Mouse (Mus musculus) layer of hippocampus, postnatal 25 days (tissue): Measurements from ENCODE around the gene Flnc. TPM values are rescaled to one million over a fixed set of nuclear protein-coding genes. Genes with fewer than 3 reads are reported as not detected.

Experiments used
- DNase-seq, 2 experiments: peaks; one replicate each; pipeline ENCODE4 v3.0.0; 2022; ENCODE audit warnings: mixed read lengths in 2 of 2, low spot score in 1 of 2; ENCODE audit errors: extremely low spot score in 1 of 2
- total RNA-seq, 2 experiments: library from RNA; stranded (reverse); gene quantifications; 2 replicates each; pipeline ENCODE4 v1.2.3; 2021

The Flnc gene
- total RNA-seq, 2 experiments from 2014 or later, result 0.96 to 1.4 TPM

GRCm38 (mm10) chr6:29430681-29431420 lies 2.2 kb upstream of the Flnc start:
- no peak for DNase-seq

DNA sequence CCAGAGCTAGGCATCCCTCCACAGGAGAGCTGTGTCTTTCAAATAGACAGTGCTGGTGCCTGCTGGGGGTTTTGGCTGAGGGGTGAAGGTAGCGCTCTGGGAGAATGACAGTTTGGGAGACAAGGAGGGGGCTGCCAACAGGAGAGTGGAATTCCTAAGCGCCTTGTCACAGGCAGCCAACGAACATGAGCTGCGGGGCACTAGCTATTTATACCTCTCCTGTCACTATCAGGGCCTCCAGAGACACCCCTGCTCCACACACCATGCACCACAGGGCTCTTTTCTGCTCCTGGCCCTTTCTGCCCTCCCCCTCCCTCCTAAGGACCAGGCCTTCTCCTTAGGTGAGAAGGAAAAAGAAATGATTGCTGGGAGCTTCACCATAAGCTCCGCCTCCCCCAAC lies 1.6 kb upstream of the Flnc start:
- no peak for DNase-seq

DNA sequence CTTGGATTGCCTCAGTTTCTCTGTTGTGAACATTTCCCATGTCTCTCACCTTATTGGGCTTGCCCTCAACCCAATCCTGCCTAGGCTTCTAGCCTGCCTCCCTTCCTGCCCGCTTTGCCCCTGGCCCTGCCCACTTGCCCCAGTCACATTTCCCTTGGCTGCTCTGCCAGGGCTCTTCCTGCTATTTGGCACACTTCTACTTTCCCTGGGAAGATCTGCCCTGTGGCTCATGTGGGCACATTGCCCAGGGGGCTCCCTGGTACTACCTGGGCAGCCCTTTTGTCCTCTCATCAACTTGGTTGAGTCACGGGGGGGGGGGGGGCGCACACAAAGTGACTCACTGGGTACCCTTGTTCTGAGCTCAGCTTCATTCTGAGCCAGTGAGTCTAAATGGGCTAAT lies 900 bp upstream of the Flnc start:
- no peak for DNase-seq

GRCm38 (mm10) chr6:29432676-29433037 lies 399 bp upstream of the Flnc start:
- no peak for DNase-seq

GRCm38 (mm10) chr6:29433804-29434795 lies 1.0 kb downstream of the Flnc start:
- DNase-seq, result no peak

DNA sequence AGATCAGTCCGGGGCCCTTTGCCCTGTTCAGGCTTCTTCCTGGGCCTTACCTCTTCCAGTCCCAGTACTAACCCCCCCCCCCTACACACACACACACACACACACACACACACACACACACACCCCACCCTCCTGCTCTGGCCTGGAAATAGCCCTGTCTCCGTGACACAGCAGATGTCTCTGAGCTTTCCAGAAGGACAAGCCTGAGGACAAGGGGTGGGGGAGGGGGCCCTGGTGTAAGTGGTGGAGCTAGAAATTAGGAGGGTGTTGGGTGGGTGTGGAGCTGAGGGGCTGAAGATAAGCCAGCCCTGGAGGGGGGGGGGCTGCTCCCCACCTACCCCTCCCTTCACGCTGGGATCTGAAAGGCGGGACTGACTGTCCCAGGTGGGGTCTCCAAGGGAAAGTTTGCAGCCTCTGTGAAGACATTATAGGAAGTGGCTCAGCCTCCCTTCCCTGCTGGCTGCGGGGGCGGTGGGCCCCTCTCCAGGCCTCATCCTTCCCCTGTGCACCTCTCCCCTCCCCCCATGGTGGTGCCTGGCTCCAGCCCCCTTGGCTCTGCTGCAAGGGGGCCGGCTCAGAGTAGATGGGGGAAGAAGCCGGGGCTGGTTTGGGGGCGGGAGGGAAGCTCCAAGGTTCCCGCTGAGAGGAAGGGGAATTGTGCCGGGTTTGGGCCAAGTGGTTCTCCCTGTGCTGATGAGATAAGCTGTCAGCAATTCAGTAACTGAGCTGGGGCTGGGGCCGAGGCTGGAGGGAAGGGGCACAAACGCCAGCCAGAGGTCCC lies 2.0 kb downstream of the Flnc start:
- DNase-seq, result no peak

DNA sequence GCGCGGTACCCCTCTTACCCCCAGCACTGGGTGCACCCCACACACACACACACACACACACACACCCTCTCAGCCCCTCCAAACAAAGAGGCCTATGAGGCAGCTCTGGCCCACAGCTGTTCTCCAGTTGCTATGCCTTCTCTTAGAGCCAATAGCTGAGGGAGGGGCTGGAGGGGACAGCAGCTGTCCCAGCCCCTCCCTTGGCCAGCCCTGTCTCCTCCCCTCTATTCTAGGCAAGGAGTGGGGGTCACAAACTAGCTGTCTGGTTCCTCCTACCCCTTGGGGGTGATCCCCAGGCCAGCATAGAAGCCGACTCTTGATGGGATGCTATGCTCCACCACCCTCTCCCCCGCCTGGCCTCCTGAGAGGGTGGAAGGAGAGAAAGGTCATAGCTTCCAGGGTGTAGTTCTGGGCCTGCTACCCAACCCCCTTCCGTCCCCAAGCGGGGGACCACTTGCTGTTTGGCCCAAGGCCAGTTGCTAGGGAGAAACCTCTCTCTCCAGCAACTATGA lies 2.9 kb downstream of the Flnc start:
- no peak for DNase-seq

DNA sequence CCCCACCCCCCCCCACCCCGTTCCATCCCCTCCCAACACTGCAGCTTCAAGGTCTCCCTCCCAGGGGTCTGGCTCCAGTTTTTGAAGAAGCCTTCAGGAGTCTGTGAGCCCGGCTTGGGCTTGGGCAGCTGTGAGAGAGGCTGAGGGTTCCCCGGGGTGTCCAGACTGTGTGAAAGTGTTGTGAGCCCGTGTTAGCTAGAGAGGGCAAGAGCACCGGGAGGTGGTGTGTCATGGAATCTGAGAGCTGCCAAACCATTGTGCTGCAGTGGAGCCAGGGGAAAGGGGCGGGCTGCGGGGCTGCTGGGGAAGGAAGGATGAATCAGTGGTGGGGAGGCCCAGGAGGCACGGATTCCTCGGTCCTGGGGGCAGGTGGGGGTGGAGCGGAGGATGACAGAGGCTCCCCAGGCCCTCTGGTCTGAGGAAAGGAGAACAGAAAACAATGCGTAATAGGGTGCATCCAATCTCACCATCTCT lies 3.4 kb downstream of the Flnc start:
- DNase-seq, result no peak

DNA sequence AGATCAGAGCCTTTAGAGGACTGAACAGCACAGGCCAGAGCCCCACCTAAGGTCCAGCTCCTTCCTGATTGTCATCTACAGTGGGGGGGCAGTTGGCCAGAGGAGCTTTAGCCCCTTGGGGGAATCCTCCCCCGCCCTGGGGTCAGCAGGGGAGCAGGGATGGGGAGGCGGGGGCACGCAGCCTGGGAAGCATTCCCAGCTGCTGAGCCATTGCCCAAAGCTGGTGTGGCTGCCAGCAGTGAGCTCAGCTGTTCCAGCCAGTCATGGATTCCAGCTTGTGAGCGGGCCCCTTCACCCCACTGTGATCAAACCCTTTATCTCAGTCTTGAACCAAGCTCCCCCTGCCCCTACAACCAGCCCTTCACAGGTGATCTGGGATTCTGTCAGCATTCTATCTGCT lies 6.2 kb downstream of the Flnc start:
- DNase-seq, result peak in 1 of 2 experiments; percentile 21

DNA sequence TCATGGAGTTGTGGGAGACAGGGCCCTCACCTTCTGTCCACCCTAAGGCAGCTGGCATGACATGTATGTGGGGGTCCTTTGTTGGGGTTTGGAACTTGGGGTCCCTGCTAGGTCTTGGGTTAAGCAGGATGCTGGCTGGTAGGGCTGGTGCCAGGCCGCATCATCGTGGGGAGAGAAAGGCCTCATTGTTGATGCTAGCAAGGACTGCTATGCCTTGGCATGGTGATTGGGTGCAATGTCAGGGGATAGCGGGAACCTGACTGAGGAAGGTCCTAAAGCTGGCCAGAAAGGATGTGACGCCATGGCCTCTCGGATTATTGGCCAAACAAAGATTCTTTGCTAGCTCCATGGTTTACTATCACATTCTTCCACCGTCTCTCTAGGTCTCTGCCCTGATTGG lies 6.7 kb downstream of the Flnc start:
- no peak for DNase-seq

DNA sequence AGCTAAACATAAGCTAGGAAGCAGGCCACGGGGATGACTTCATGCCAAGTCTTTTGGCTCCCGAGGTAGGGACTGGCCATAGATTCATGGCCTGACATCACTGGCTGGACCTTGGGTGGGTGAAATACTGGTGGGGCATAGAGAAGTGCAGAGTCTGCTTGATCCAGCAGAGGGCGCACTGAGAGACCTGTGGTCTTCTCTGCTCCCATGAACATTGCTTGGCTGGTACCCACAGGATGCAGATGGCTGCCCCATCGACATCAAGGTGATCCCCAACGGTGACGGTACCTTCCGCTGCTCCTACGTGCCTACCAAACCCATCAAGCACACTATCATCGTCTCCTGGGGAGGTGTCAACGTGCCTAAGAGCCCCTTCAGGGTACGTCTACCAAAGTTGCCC lies 11.7 kb downstream of the Flnc start:
- peak in 1 of 2 experiments; percentile 40 for DNase-seq

DNA sequence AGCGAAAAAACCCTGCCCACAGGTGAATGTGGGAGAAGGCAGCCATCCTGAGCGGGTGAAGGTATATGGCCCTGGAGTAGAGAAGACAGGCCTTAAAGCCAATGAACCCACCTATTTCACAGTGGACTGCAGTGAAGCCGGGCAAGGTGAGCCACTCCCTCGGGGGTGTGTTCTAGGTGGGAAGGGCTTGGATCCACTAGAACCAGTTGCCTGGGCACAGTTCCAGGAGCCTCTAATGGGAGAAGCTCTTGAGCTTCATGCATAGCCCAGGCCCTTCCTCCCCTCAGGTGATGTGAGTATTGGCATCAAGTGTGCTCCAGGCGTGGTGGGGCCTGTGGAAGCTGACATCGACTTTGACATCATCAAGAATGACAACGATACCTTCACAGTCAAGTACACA lies 12.3 kb downstream of the Flnc start:
- no peak for DNase-seq

DNA sequence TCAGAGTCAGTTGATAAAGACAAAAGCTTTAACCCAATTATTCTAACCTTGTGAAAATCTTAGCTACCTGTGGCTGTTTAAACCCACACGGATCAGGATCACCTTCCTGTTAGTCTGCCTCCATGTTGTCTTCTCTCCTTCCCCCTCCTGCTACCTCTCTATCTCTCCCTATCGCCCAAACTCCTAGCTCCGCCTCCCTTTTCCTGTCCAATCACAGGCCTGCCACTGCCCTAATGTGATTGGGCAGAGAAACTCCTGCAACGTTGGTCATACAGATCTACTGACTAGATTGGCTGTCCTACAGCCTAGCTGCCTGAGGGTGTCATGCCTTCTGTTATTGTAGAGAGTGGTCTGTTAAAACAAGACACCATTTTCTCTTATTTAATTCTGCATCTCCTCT lies 16.8 kb downstream of the Flnc start:
- DNase-seq, result no peak

- DNase-seq, result no peak
These were observed 17.6 kb downstream of the Flnc start for GRCm38 (mm10) chr6:29450667-29451066.

DNA sequence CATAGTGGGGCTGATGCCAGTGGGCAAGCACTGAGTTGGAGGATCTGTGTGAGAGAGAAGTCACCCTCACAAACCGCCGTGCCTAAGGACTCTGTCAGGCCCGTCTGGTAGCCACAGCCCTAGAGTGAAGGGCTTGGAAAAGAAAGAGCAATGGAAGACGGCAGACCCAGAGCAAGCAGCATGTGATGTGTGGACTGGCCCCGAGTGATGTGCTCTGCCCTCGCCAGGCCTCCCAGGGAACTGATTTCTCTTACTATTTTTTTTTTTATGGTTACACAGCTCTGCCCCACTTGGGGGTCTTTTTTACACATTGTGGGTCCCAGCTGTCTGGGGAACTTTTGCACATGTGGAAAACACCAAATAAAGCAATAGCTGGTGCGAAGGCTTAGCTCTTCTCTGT lies 28.4 kb downstream of the Flnc start:
- DNase-seq, result no peak

- DNase-seq, result no peak
These were observed 30.3 kb downstream of the Flnc start for GRCm38 (mm10) chr6:29463388-29463787.

DNA sequence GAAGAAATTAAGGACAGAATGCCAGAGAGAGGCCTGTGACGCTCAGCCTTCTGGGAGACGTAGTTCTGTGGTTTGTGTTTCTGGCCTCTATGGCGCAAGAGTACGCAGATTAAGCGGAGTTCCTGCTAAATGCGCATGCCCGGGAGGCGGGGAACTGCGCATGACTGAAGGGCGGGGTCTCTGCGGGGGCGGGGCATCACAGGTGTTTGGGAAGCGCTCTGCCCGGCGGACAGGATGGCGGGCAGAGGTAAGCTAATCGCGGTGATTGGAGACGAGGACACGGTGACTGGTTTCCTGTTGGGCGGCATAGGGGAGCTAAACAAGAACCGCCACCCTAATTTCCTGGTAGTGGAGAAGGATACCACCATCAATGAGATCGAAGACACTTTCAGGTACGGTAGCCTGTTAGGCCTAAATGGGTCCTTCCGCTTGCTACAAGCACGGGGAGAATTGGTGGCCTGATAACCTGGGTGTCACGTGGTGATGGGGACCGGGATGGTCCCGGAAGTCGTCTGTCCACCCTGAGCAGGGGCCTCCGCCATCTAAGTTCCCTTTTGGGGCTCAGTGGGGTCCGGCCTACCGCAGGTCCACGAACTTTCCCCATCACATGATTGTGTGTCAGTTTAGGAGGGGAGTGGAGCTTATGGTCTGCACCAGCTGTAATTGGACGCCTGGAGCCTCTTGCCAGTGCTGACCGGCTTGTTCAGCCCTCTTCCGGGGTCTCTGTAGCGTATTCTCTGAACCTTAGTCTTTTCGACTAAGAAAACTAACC lies 34.7 kb downstream of the Flnc start, which contains the start of gene Atp6v1f:
Gene Atp6v1f, plus strand, starts transcription at position 136 of the 772 bp plus-strand sequence.
- DNase-seq, result peak; percentile 83 to 85

GRCm38 (mm10) chr6:29468851-29469250 lies 35.8 kb downstream of the Flnc start:
- DNase-seq, result no peak

- no peak for DNase-seq
These were observed 38.1 kb downstream of the Flnc start, which contains the start of gene Atp6v1fnb for GRCm38 (mm10) chr6:29471137-29471536. Gene Atp6v1fnb, plus strand, starts transcription at chr6:29471437.
